Mouse (Mus musculus): Measurements from ENCODE around the gene Vwa5b1. TPM values are rescaled to one million over a fixed set of nuclear protein-coding genes. Genes with fewer than 3 reads are reported as not detected.

Gene Vwa5b1
- total RNA-seq, 1 experiment, result not detected

DNA sequence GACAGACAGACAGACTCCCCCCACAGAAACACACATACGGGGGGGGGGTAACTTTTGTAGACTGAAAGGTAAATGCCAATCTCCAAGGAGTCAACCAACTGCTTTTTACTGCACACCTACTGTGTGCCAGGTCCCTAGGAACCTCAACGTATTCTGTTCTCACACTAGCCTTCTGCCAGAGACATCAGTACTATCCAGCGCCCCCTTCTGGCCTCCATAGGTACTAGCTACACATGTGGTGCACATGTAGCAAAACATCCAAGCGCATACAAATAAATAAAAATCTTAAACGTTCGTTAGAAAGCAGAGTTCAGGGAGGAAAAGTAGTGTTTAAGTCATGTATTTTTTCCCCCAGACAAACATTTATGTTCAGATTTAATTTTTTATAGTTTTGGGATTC lies 88.6 kb downstream of the Vwa5b1 start:
- Histone ChIP-seq H3K27ac (ENCODE audit: insufficient read depth, low read depth, low read length, poor library complexity, severe bottlenecking) (no peak overlapping the region), H3K9ac (ENCODE audit: insufficient read depth, low read depth, low read length, poor library complexity, severe bottlenecking) (no peak overlapping the region), H3K36me3 (ENCODE audit: control insufficient read depth, insufficient read depth, low read length, poor library complexity, severe bottlenecking) (no peaks in the 10 kb centered on the region), H3K4me1 (ENCODE audit: control insufficient read depth in 2 of 2, insufficient read depth in 2 of 2, low read length in 2 of 2, poor library complexity in 1 of 2) (peaks cover 2 to 4% of the 10 kb centered on the region in 2 experiments; a peak in 2 of 4 replicates), H3K4me3 (ENCODE audit: insufficient read depth in 1 of 2, low read depth in 1 of 2, low read length in 2 of 2, poor library complexity in 1 of 2, severe bottlenecking in 1 of 2) (no peak overlapping the region), H3K9me3 (ENCODE audit: control insufficient read depth, insufficient read depth, low read depth, low read length) (no peaks in the 10 kb centered on the region)
- DNase-seq (ENCODE audit: low read depth, low spot score), result peak; percentile 70
- TF ChIP-seq MAFK (IDR thresholded peaks at IDR 0.05; ENCODE audit: insufficient read depth, low read depth, low read length), result no peak
- TF ChIP-seq HCFC1 (IDR thresholded peaks at IDR 0.05; ENCODE audit: borderline replicate concordance, insufficient read depth, low read length), result no peak
- TF ChIP-seq CHD2 (IDR thresholded peaks at IDR 0.05; ENCODE audit: low read depth, low read length), result no peak
- TF ChIP-seq ZNF384 (IDR thresholded peaks at IDR 0.05; ENCODE audit: low read depth, low read length), result no peak
- no peak for TF ChIP-seq ZC3H11A (IDR thresholded peaks at IDR 0.05; ENCODE audit: borderline replicate concordance, low read depth, low read length)
- in situ Hi-C loops (cut with MboI; ENCODE audit: low sequenced_read_pairs in 2 of 2, unreplicated experiment in 2 of 2), result no loop called here

DNA sequence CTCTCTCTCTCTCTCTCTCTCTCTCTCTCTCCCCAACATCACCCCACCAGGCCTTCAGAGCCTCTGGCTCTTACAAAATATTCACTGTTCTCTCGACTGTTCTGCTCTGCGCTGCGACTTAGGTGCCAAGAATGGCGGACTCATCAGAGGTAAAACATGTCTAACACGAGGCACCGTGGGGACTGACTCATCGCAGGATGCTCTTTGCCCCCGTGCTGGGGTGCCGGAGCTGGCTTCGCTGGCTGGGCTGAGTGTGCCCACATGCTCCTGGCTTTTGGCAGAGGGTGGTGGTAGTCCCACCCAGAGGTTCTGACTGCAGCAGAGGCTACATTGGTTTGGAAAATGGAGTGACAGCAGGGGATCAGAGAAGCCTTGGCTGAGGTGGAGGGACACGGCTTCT lies 89.4 kb downstream of the Vwa5b1 start:
- peaks cover 2 to 4% of the 10 kb centered on the region in 2 experiments; a peak in 2 of 4 replicates for H3K4me1 ChIP-seq (ENCODE audit: control insufficient read depth in 2 of 2, insufficient read depth in 2 of 2, low read length in 2 of 2, poor library complexity in 1 of 2)
- no peak overlapping the region for H3K9ac ChIP-seq (ENCODE audit: insufficient read depth, low read depth, low read length, poor library complexity, severe bottlenecking)
- in situ Hi-C loops (cut with MboI; ENCODE audit: low sequenced_read_pairs in 2 of 2, unreplicated experiment in 2 of 2), result no loop called here
- H3K4me3 ChIP-seq (ENCODE audit: insufficient read depth in 1 of 2, low read depth in 1 of 2, low read length in 2 of 2, poor library complexity in 1 of 2, severe bottlenecking in 1 of 2), result no peak overlapping the region
- DNase-seq (ENCODE audit: low read depth, low spot score), result no peak
- no peaks in the 10 kb centered on the region for H3K36me3 ChIP-seq (ENCODE audit: control insufficient read depth, insufficient read depth, low read length, poor library complexity, severe bottlenecking)
- H3K9me3 ChIP-seq (ENCODE audit: control insufficient read depth, insufficient read depth, low read depth, low read length), result no peaks in the 10 kb centered on the region
- H3K27ac ChIP-seq (ENCODE audit: insufficient read depth, low read depth, low read length, poor library complexity, severe bottlenecking), result no peak overlapping the region
- TF ChIP-seq ZNF384 (IDR thresholded peaks at IDR 0.05; ENCODE audit: low read depth, low read length) (no peak), MAFK (IDR thresholded peaks at IDR 0.05; ENCODE audit: insufficient read depth, low read depth, low read length) (no peak), HCFC1 (IDR thresholded peaks at IDR 0.05; ENCODE audit: borderline replicate concordance, insufficient read depth, low read length) (no peak), CHD2 (IDR thresholded peaks at IDR 0.05; ENCODE audit: low read depth, low read length) (no peak), ZC3H11A (IDR thresholded peaks at IDR 0.05; ENCODE audit: borderline replicate concordance, low read depth, low read length) (no peak)

DNA sequence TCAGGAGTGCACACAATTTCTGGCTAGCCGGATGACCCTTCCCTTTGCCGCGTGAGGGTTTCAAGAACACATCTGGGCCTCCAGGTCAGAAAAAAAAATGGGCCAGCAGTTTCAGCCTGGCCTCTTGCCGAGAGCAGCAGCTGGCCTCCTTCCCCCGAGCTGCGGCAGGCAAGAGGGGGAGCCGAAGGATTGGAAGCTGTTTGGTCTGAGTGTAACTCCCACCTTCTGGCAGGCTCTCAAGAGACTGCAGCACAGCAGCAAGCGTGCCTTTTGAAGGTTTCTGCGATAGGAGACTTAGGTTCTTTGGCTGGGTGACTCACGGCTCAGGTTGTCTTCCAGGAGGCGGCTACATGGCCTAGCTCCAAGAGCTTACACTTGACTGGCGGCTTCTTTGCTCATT lies 92.5 kb downstream of the Vwa5b1 start:
- H3K9me3 ChIP-seq (ENCODE audit: control insufficient read depth, insufficient read depth, low read depth, low read length), result no peaks in the 10 kb centered on the region
- H3K4me3 ChIP-seq (ENCODE audit: insufficient read depth in 1 of 2, low read depth in 1 of 2, low read length in 2 of 2, poor library complexity in 1 of 2, severe bottlenecking in 1 of 2), result no peak overlapping the region
- no peak for TF ChIP-seq HCFC1 (IDR thresholded peaks at IDR 0.05; ENCODE audit: borderline replicate concordance, insufficient read depth, low read length)
- no peak for DNase-seq (ENCODE audit: low read depth, low spot score)
- H3K36me3 ChIP-seq (ENCODE audit: control insufficient read depth, insufficient read depth, low read length, poor library complexity, severe bottlenecking), result no peaks in the 10 kb centered on the region
- peaks cover 2 to 4% of the 10 kb centered on the region in 2 experiments; a peak in 2 of 4 replicates for H3K4me1 ChIP-seq (ENCODE audit: control insufficient read depth in 2 of 2, insufficient read depth in 2 of 2, low read length in 2 of 2, poor library complexity in 1 of 2)
- H3K27ac ChIP-seq (ENCODE audit: insufficient read depth, low read depth, low read length, poor library complexity, severe bottlenecking), result no peak overlapping the region
- in situ Hi-C loops (cut with MboI; ENCODE audit: low sequenced_read_pairs in 2 of 2, unreplicated experiment in 2 of 2), result no loop called here
- H3K9ac ChIP-seq (ENCODE audit: insufficient read depth, low read depth, low read length, poor library complexity, severe bottlenecking), result no peak overlapping the region

DNA sequence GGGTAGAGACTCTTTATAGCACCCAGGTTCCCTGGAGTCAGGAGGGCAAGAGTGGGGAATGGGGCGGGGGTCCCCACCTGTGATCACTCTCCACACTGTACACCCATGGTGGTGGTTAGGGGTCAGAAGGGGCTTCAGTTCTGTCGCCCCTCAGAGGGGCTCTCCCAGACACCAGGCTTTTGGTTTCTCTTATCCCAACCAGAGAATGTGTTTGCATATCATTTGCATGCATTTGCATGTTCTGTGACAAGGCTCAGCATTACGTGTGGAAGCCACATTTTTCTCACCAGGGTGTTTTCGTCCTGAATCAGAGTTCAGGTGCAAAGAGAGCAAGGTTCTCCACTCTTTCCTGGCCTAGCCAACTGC lies 97.6 kb downstream of the Vwa5b1 start:
- Histone ChIP-seq H3K4me1 (ENCODE audit: control insufficient read depth in 2 of 2, insufficient read depth in 2 of 2, low read length in 2 of 2, poor library complexity in 1 of 2) (no peaks in the 10 kb centered on the region), H3K36me3 (ENCODE audit: control insufficient read depth, insufficient read depth, low read length, poor library complexity, severe bottlenecking) (no peaks in the 10 kb centered on the region), H3K9ac (ENCODE audit: insufficient read depth, low read depth, low read length, poor library complexity, severe bottlenecking) (no peak overlapping the region), H3K9me3 (ENCODE audit: control insufficient read depth, insufficient read depth, low read depth, low read length) (no peaks in the 10 kb centered on the region), H3K4me3 (ENCODE audit: insufficient read depth in 1 of 2, low read depth in 1 of 2, low read length in 2 of 2, poor library complexity in 1 of 2, severe bottlenecking in 1 of 2) (no peak overlapping the region), H3K27ac (ENCODE audit: insufficient read depth, low read depth, low read length, poor library complexity, severe bottlenecking) (no peak overlapping the region)
- no peak for TF ChIP-seq MAFK (IDR thresholded peaks at IDR 0.05; ENCODE audit: insufficient read depth, low read depth, low read length)
- no peak for TF ChIP-seq HCFC1 (IDR thresholded peaks at IDR 0.05; ENCODE audit: borderline replicate concordance, insufficient read depth, low read length)
- no peak for TF ChIP-seq CHD2 (IDR thresholded peaks at IDR 0.05; ENCODE audit: low read depth, low read length)
- no peak for TF ChIP-seq ZC3H11A (IDR thresholded peaks at IDR 0.05; ENCODE audit: borderline replicate concordance, low read depth, low read length)
- no peak for TF ChIP-seq ZNF384 (IDR thresholded peaks at IDR 0.05; ENCODE audit: low read depth, low read length)
- in situ Hi-C loops (cut with MboI; ENCODE audit: low sequenced_read_pairs in 2 of 2, unreplicated experiment in 2 of 2), result no loop called here
- no peak for DNase-seq (ENCODE audit: low read depth, low spot score)

Data from ES-E14 (cell line).